Mouse (Mus musculus) cerebellum, postnatal 4 days (tissue): Measurements from ENCODE around the gene Zfp64.

Experiments
- DNase-seq, 2 experiments: peaks; one replicate each; pipeline ENCODE4 v3.0.0; 2022; ENCODE audit warnings: low spot score in 2 of 2, mixed read lengths in 1 of 2

Gene Zfp64

GRCm38 (mm10) chr2:168848553-168848952 lies 106.8 kb downstream of the Zfp64 start:
- peak in 1 of 2 experiments; percentile 18 for DNase-seq

GRCm38 (mm10) chr2:168846180-168846720 lies 109.1 kb downstream of the Zfp64 start:
- DNase-seq: no peak
